ENCODE assay signal across 22 mouse cellular contexts in genomic region chr4:59371910-59372309, GRCm38 (mm10).
DNase-seq lines count a peak whose midpoint lies in the region; TF ChIP-seq lines count a peak whose summit lies in the region.
"Had no signal": no experiment of that assay in that cellular context is flagged by ENCODE, and none has a peak within 500 bp of the region (broad histone marks: within the 10 kb centered on the region; RNA-seq: fewer than 3 reads in every experiment).

No protein-coding gene starts in this region.

- intact Hi-C loops in left cerebral cortex, postnatal 14 days (cut with DNase I): no loop called here

- peak overlapping the region; percentile 55; the same call in 1 of the 2 replicates for H3K27ac ChIP-seq in layer of hippocampus, adult 2 months
- H3K27ac ChIP-seq: heart, embryonic 15.5 days; intestine, embryonic 15.5 days; limb, embryonic 10.5 days; liver, embryonic 15.5 days; midbrain, embryonic 15.5 days; neural tube, embryonic 12.5 days had no signal

- H3K4me3 ChIP-seq in layer of hippocampus, adult 2 months: no peak overlapping the region
- H3K4me3 ChIP-seq: heart, embryonic 15.5 days; intestine, embryonic 15.5 days; limb, embryonic 10.5 days; liver, embryonic 15.5 days; midbrain, embryonic 15.5 days; neural tube, embryonic 12.5 days had no signal

- no peak for TF ChIP-seq CTCF in layer of hippocampus, adult 2 months (conservative IDR thresholded peaks at IDR 0.05)

- no peak for DNase-seq in layer of hippocampus, adult 2 months (ENCODE audit: low spot score in 2 of 2)
- no peak for DNase-seq in layer of hippocampus, postnatal 36 days
- DNase-seq in right cerebral cortex, postnatal 10 days (ENCODE audit: low spot score in 2 of 2): peak; percentile 33 to 57
- no peak for DNase-seq in right cerebral cortex, postnatal 25 days
- DNase-seq in left cerebral cortex, postnatal 14 days (ENCODE audit: low spot score in 2 of 2): peak; percentile 54 to 76
- no peak for DNase-seq in thymus, postnatal 25 days
- DNase-seq in embryo, embryonic 9.5 days (ENCODE audit: extremely low spot score): no peak
- DNase-seq: adrenal gland, postnatal 10 days; cerebellum, adult 2 months; cerebellum, postnatal 25 days; embryo, embryonic 11 days; gastrocnemius, postnatal 25 days; kidney, adult 8-10 months; liver; spleen, adult 18-20 months; thymus, postnatal 36 days had no signal

Comparison
In these comparisons a context has a peak if more than half of its experiments do, and no peak if none do; other contexts are left out.
1. DNase-seq: peak in right cerebral cortex, postnatal 10 days (2 of 2) and left cerebral cortex, postnatal 14 days (2 of 2); none in layer of hippocampus, adult 2 months (0 of 2), layer of hippocampus, postnatal 36 days (0 of 2), right cerebral cortex, postnatal 25 days (single experiment), thymus, postnatal 25 days (single experiment) and embryo, embryonic 9.5 days (single experiment).